Mouse (Mus musculus) heart, postnatal 36 days (tissue): ENCODE results near the gene Msn. TPM values are rescaled to one million over a fixed set of nuclear protein-coding genes. Genes with fewer than 3 reads are reported as not detected.

Source experiments
- DNase-seq, 2 experiments: peaks; one replicate each; pipeline ENCODE4 v3.0.0; 2021 to 2022
- intact Hi-C: fragments of 180-260 bp; cut with DNase I; formaldehyde crosslinking; loops from one replicate; pipeline ENCODE4 v1.15.1; 2025
- total RNA-seq, 2 experiments: library from RNA; stranded (reverse); gene quantifications; 2 replicates each; pipeline ENCODE4 v1.2.3; 2021

Msn gene
- total RNA-seq, result 100 to 1,000 TPM; 116 to 124 TPM

GRCm38 (mm10) chrX:96095509-96096499, at the start of gene Msn:
Gene Msn (plus strand): TSS chrX:96096042.
- intact Hi-C loops, result loop anchor here (2.0 to 5.0 kb wide), 2 partner anchors 71 to 81 kb away; no protein-coding TSS in a partner anchor
- peak; percentile 73 to 82 for DNase-seq

GRCm38 (mm10) chrX:96052798-96053197, 43.0 kb upstream of the Msn start:
- intact Hi-C loops, result loop anchor here (5.0 kb wide), 1 partner anchor 80 kb away; no protein-coding TSS in a partner anchor

GRCm38 (mm10) chrX:96077747-96078146, 18.1 kb upstream of the Msn start:
- no peak for DNase-seq
- intact Hi-C loops, result no loop called here

More at GRCm38 (mm10) chrX:96052798-96053197, 43.0 kb upstream of the Msn start:
- peak; percentile 22 to 44 for DNase-seq

GRCm38 (mm10) chrX:96086259-96086658, 9.6 kb upstream of the Msn start:
- intact Hi-C loops, result no loop called here
- DNase-seq, result no peak

- intact Hi-C loops, result loop anchor here (2.0 to 5.0 kb wide), 2 partner anchors 72 to 81 kb away; no protein-coding TSS in a partner anchor
- DNase-seq, result peak in 1 of 2 experiments; percentile 39
These were observed 820 bp downstream of the Msn start for GRCm38 (mm10) chrX:96096513-96097210.

GRCm38 (mm10) chrX:96097491-96097970, 1.7 kb downstream of the Msn start:
- intact Hi-C loops, result loop anchor here (2.0 to 5.0 kb wide), 2 partner anchors 73 to 80 kb away; no protein-coding TSS in a partner anchor
- no peak for DNase-seq

- DNase-seq, result no peak
- intact Hi-C loops, result loop anchor here (2.0 to 5.0 kb wide), 2 partner anchors 34 to 78 kb away; no protein-coding TSS in a partner anchor
These were observed 3.2 kb downstream of the Msn start for GRCm38 (mm10) chrX:96099003-96099402.

- DNase-seq, result peak; percentile 58 to 64
- intact Hi-C loops, result no loop called here
These were observed 11.8 kb downstream of the Msn start for GRCm38 (mm10) chrX:96107427-96108291.

GRCm38 (mm10) chrX:96113106-96113634, 17.3 kb downstream of the Msn start:
- intact Hi-C loops, result no loop called here
- DNase-seq, result no peak

- intact Hi-C loops, result no loop called here
- DNase-seq, result no peak
These were observed 19.7 kb downstream of the Msn start for GRCm38 (mm10) chrX:96115501-96115900.

GRCm38 (mm10) chrX:96117366-96117765, 21.5 kb downstream of the Msn start:
- intact Hi-C loops, result no loop called here
- no peak for DNase-seq

GRCm38 (mm10) chrX:96119997-96120396, 24.2 kb downstream of the Msn start:
- intact Hi-C loops, result no loop called here

GRCm38 (mm10) chrX:96121912-96122311, 26.1 kb downstream of the Msn start:
- no peak for DNase-seq
- intact Hi-C loops, result no loop called here

More at GRCm38 (mm10) chrX:96119997-96120396, 24.2 kb downstream of the Msn start:
- no peak for DNase-seq

- intact Hi-C loops, result no loop called here
- no peak for DNase-seq
These were observed 31.0 kb downstream of the Msn start for GRCm38 (mm10) chrX:96126803-96127202.

- intact Hi-C loops, result loop anchor here (2.0 to 5.0 kb wide), 2 partner anchors 78 to 105 kb away; no protein-coding TSS in a partner anchor
- peak; percentile 52 to 53 for DNase-seq
These were observed 34.3 kb downstream of the Msn start for GRCm38 (mm10) chrX:96130139-96130538.

GRCm38 (mm10) chrX:96130663-96131062, 34.8 kb downstream of the Msn start:
- intact Hi-C loops, result loop anchor here (2.0 to 5.0 kb wide), 2 partner anchors 78 to 106 kb away; no protein-coding TSS in a partner anchor
- DNase-seq, result peak; percentile 24 to 38

- peak; percentile 48 to 50 for DNase-seq
- intact Hi-C loops, result loop anchor here (2.0 to 5.0 kb wide), 2 partner anchors 34 to 81 kb away; no protein-coding TSS in a partner anchor
These were observed 37.4 kb downstream of the Msn start for GRCm38 (mm10) chrX:96133260-96133659.

- intact Hi-C loops, result loop anchor here (5.0 kb wide), 1 partner anchor 82 kb away; no protein-coding TSS in a partner anchor
- no peak for DNase-seq
These were observed 38.4 kb downstream of the Msn start for GRCm38 (mm10) chrX:96134243-96134661.
